Mouse (Mus musculus) neural tube, embryonic 12.5 days (tissue): Measurements from ENCODE around the gene Dtd1. TPM values are rescaled to one million over a fixed set of nuclear protein-coding genes. Genes with fewer than 3 reads are reported as not detected.

Experiments used
- ATAC-seq: fragments of 200-750 bp; cut with Nextera tagmentation; 2 replicates; pipeline ENCODE4 v1.8.0; 2017; ENCODE audit warnings: low read depth, mild to moderate bottlenecking, moderate TSS enrichment, moderate library complexity; ENCODE audit not compliant: low FRiP score
- H3K27ac ChIP-seq: fragments of 300-500 bp; sonication (generic); 2 replicates; pipeline ENCODE4 v1.5.1; 2016
- H3K27me3 ChIP-seq: fragments of 300-500 bp; sonication (generic); replicated peaks from 2 replicates; pipeline ENCODE4 v1.6.1; 2016; ENCODE audit warnings: mild to moderate bottlenecking
- H3K36me3 ChIP-seq: fragments of 300-500 bp; sonication (generic); 2 replicates; pipeline ENCODE4 v1.6.1; 2016; ENCODE audit warnings: mild to moderate bottlenecking
- H3K4me1 ChIP-seq: fragments of 300-500 bp; sonication (generic); 2 replicates; pipeline ENCODE4 v1.6.1; 2016
- H3K4me2 ChIP-seq: fragments of 300-500 bp; sonication (generic); replicated peaks from 2 replicates; pipeline ENCODE4 v1.6.1; 2016; ENCODE audit warnings: mild to moderate bottlenecking
- H3K4me3 ChIP-seq: fragments of 300-500 bp; sonication (generic); 2 replicates; pipeline ENCODE4 v1.5.1; 2016
- H3K9ac ChIP-seq: fragments of 300-500 bp; sonication (generic); 2 replicates; pipeline ENCODE4 v1.6.1; 2016; ENCODE audit warnings: mild to moderate bottlenecking
- H3K9me3 ChIP-seq: fragments of 300-500 bp; sonication (generic); 2 replicates; pipeline ENCODE4 v1.6.1; 2016; ENCODE audit warnings: mild to moderate bottlenecking
- WGBS: fragments of 180-500 bp; shearing (Covaris S2); methylation state at CpG from one replicate; pipeline ENCODE4 v1.1.7; 2016; 5-methylcytosine and 5-hydroxymethylcytosine counted together
- polyA plus RNA-seq: library from polyadenylated mRNA; unstranded; fragments of >200 nt; fragmentation: Nextera tagmentation; extraction: Ambion mirVana; gene quantifications from 2 replicates; pipeline ENCODE4 v1.2.1, GENCODE M21; 2016

The Dtd1 gene
- polyA plus RNA-seq, 1 experiment from 2014 or later: 42.7 TPM

DNA sequence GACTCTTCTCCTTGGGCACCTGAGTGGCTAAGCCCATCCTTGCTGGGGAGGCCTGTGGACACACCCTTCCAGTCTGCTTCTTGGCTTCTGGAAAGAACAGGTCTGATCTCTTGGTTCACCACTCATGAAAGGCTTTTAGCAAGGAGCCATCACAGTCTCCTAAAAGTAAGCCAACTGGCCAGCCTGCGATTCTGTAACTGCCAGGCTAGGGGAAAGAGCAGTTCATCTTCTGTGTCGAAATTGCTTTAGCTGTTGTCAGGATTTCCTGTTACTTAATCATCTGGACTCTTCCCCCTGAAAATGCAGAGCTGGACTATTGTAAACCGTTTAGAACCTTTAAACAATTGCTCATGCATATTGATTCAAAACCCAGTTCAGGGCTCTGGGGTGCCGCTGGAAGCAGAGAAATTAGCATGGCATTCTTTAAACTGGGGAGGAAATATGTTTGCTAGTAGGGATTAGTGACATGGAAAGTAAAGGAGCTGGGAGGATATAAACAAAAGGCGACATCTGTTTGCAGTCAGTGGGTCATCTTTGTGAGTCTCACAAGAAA, 120.8 kb downstream of the Dtd1 start:
- Histone ChIP-seq H3K4me1 (peaks cover 6% of the 10 kb centered on the region; the same call in 1 of the 2 replicates), H3K4me3 (no peak overlapping the region), H3K27ac (no peak overlapping the region), H3K9ac (no peak overlapping the region), H3K27me3 (no peaks in the 10 kb centered on the region), H3K9me3 (no peaks in the 10 kb centered on the region), H3K4me2 (no peak overlapping the region), H3K36me3 (no peaks in the 10 kb centered on the region)
- 33% methylated on average over 5 of the region's 5 CpGs for WGBS
- ATAC-seq: no peak

DNA sequence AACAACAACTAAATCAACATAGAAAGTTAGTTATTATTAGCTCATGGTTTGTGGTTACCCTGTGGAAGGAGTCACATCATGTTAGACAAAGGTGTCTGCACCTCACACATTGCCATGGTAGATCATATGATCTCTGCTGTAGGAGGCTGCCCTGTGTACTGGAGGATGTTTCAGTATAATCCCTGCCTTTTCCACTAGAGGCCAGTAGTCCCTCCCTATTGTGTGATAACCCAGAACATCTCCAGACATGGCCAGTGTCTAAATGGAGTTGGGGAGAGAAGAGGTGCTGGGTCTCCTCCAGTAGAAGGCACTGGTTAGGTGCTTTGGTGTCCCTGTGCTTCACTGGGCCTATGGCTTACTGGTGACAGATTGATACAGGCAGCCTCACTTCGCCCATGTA, 125.0 kb downstream of the Dtd1 start:
- no peak overlapping the region for H3K4me2 ChIP-seq
- no peak overlapping the region for H3K4me3 ChIP-seq
- H3K27me3 ChIP-seq: no peaks in the 10 kb centered on the region
- H3K4me1 ChIP-seq: peaks cover 6% of the 10 kb centered on the region; the same call in 1 of the 2 replicates
- H3K9ac ChIP-seq: no peak overlapping the region
- WGBS: 84% methylated on average over 1 of the region's 1 CpGs
- no peaks in the 10 kb centered on the region for H3K9me3 ChIP-seq
- H3K27ac ChIP-seq: no peak overlapping the region
- ATAC-seq: 0 out of 2 replicates have a peak, but pooled peaks have one; percentile 41
- no peaks in the 10 kb centered on the region for H3K36me3 ChIP-seq

DNA sequence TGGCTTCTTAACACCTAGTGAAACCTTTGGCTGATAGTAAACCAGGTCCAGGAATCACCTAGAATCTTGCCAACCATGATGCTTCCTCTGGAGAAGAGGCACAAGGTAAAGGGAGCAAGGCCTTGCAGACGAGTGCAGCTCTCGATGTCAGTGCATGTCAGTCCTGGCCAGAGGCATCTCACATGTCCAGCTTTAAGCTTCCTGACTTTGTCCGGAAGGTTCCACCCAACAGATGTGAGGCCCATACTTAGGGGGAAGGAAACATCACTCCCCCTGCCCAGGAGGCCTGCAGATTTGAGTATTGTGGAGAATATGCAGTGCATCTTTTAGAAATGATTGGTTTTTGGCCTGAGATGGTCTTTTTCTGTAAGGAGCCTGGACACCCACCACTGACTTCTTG, 127.4 kb downstream of the Dtd1 start:
- Histone ChIP-seq H3K36me3 (no peaks in the 10 kb centered on the region), H3K9me3 (no peaks in the 10 kb centered on the region), H3K4me1 (no peaks in the 10 kb centered on the region), H3K27ac (no peak overlapping the region), H3K4me3 (no peak overlapping the region), H3K9ac (no peak overlapping the region), H3K27me3 (no peaks in the 10 kb centered on the region), H3K4me2 (no peak overlapping the region)
- ATAC-seq: no peak
- WGBS: 90% methylated on average over 3 of the region's 3 CpGs

DNA sequence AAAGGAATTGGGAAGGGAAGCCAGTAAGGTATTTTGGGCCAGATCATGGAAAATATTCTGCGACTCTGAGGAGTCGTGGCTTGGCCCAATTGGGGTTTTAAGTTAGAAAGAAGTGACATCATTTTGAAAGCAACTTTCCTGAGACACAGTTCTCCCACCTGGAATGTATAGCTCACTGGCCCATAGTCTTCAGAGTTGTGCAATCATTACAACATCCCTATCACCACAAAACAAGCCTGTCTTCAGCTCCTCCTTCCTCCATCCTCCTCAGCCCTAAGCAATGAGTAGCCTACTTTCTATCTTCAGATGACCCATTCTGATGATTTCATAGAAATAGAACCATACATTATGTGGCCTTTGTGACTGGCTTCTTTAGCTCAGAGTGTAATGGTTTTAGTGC, 130.1 kb downstream of the Dtd1 start:
- WGBS: 90% methylated on average over 2 of the region's 2 CpGs
- H3K9ac ChIP-seq: no peak overlapping the region
- H3K4me3 ChIP-seq: no peak overlapping the region
- no peak for ATAC-seq
- no peaks in the 10 kb centered on the region for H3K4me1 ChIP-seq
- no peaks in the 10 kb centered on the region for H3K36me3 ChIP-seq
- no peaks in the 10 kb centered on the region for H3K9me3 ChIP-seq
- no peak overlapping the region for H3K4me2 ChIP-seq
- H3K27me3 ChIP-seq: no peaks in the 10 kb centered on the region
- no peak overlapping the region for H3K27ac ChIP-seq

DNA sequence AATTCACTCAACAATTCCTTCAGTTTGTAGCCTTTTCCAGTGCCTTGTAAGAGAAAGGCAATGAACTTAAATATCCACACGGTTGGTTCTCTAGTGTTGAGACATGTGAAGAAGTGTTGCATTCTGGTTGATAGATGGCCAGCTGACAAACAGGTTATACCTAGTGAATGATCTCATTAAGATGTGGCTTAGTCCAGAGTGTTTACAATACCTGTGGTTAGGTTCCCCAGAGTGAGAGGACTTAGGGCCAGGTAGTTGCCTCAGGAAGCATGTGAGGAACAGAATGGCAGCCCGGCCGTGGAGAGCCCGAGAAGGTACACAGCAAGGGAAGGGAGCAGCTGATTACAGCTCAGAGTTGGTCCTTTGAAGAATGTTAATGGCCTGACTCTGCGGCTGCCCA, 138.5 kb downstream of the Dtd1 start:
- Histone ChIP-seq H3K36me3 (no peaks in the 10 kb centered on the region), H3K27ac (no peak overlapping the region), H3K4me1 (no peaks in the 10 kb centered on the region), H3K9me3 (no peaks in the 10 kb centered on the region), H3K27me3 (no peaks in the 10 kb centered on the region), H3K4me3 (no peak overlapping the region), H3K4me2 (no peak overlapping the region), H3K9ac (no peak overlapping the region)
- 84% methylated on average over 5 of the region's 5 CpGs for WGBS
- no peak for ATAC-seq

DNA sequence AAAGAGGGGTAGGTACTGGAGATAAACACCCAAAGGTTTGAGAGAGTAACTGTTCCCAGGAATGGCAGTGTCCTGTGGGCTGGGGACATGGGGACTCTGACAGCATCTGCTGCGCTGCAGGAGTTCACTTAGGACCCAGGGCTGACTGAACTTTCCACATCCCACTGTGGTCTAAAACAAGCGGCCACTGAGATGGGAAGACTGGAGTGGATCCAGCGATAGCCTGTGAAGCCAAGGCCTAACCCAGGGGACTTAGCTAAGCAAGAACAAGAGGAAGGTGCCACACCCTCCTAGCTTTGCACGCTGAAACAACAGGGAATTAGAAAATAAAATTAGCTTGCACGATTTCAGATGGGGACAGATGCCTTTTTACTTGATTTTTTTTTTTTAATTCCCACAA, 138.9 kb downstream of the Dtd1 start:
- no peaks in the 10 kb centered on the region for H3K36me3 ChIP-seq
- no peak overlapping the region for H3K4me2 ChIP-seq
- no peak for ATAC-seq
- H3K4me1 ChIP-seq: no peaks in the 10 kb centered on the region
- H3K4me3 ChIP-seq: no peak overlapping the region
- WGBS: 85% methylated on average over 5 of the region's 5 CpGs
- H3K27ac ChIP-seq: no peak overlapping the region
- H3K27me3 ChIP-seq: no peaks in the 10 kb centered on the region
- no peaks in the 10 kb centered on the region for H3K9me3 ChIP-seq
- H3K9ac ChIP-seq: no peak overlapping the region

DNA sequence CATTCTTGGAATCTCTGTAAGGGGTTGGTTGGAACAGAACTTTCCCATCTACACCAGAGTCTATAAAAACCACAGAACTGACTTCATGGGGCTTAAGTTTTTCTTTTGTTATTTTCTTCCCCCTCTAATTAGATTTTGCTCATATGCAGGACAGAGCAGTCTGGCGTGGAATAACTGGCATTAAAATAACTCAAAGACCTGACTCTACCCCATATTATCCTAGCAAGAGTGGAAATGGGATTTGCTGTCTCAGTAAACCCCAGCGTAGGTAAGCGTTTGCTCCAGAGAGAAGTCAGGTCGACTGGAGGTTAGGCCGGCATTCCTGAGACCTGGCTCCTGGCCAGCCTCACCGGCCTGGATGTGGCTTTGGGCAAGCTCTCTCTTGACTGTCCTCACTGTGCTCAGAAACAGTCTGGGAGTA, 140.9 kb downstream of the Dtd1 start:
- H3K36me3 ChIP-seq: no peaks in the 10 kb centered on the region
- ATAC-seq: no peak
- 78% methylated on average over 6 of the region's 6 CpGs for WGBS

DNA sequence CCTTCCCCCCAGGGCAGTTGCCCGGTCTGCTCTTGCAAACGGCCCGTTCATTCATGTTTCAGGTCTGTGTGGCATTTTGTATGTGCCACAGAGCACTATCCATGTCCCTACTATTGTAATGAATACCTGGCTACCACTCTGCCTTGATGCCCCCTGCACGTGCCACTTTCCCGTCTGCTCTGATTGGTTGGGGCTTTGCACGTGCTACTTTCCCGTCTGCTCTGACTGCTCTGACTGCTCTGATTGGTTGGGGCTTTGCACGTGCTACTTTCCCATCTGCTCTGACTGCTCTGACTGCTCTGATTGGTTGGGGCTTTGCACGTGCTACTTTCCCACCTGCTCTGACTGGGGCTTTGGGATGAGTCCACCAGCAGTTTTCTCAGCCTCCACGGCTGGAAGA, 142.3 kb downstream of the Dtd1 start:
- H3K9ac ChIP-seq: no peak overlapping the region
- no peak overlapping the region for H3K4me2 ChIP-seq
- H3K27me3 ChIP-seq: no peaks in the 10 kb centered on the region
- H3K36me3 ChIP-seq: no peaks in the 10 kb centered on the region
- no peaks in the 10 kb centered on the region for H3K4me1 ChIP-seq
- no peak for ATAC-seq
- H3K27ac ChIP-seq: no peak overlapping the region
- no peaks in the 10 kb centered on the region for H3K9me3 ChIP-seq
- 84% methylated on average over 10 of the region's 10 CpGs for WGBS
- no peak overlapping the region for H3K4me3 ChIP-seq

More for the DNA sequence above, 140.9 kb downstream of the Dtd1 start:
- Histone ChIP-seq H3K4me3 (no peak overlapping the region), H3K9me3 (no peaks in the 10 kb centered on the region), H3K27ac (no peak overlapping the region), H3K4me1 (no peaks in the 10 kb centered on the region), H3K27me3 (no peaks in the 10 kb centered on the region), H3K4me2 (no peak overlapping the region), H3K9ac (no peak overlapping the region)

DNA sequence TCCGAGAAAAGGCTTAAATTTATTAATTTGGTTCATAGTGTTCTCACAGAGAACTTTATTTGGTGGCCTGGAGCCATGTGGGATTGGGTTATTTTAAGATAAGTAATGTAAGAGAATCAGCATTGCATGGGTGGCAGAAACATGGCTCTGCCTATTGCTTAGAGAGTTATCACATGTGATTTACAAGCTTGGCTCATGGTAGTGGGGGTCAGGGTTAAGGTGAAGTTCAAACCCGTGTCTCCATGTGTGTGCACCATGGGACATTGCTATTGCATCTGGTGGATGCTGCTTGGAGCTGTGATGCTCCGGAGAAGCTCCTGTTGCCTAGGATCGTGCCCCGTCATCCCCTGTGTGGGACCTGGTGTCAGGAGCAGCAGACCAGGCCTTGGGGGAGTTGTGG, 143.6 kb downstream of the Dtd1 start:
- Histone ChIP-seq H3K4me1 (no peaks in the 10 kb centered on the region), H3K9me3 (no peaks in the 10 kb centered on the region), H3K27ac (no peak overlapping the region), H3K27me3 (no peaks in the 10 kb centered on the region), H3K9ac (no peak overlapping the region), H3K4me2 (no peak overlapping the region), H3K4me3 (no peak overlapping the region), H3K36me3 (no peaks in the 10 kb centered on the region)
- 82% methylated on average over 5 of the region's 5 CpGs for WGBS
- ATAC-seq: no peak

DNA sequence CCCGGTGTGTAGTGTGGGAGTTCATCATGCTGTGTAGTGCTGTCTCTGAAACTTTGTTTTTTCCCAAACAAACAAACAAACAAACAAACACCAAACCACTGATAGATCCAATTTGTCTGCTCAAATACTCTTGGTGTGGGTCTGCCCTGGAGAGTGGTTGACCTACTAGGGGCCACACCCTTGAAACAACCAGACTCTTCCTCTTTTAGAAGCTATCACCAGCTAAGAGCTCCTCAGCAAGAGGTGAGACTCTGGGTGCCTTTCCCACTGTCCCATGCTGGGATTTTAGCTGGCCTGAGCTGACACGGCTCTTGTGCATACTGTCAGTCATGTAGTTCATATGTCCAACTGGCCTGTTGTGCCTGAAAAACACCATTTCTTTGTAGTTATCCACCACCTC, 145.6 kb downstream of the Dtd1 start:
- Histone ChIP-seq H3K36me3 (no peaks in the 10 kb centered on the region), H3K4me3 (no peak overlapping the region), H3K4me2 (no peak overlapping the region), H3K9me3 (no peaks in the 10 kb centered on the region), H3K27me3 (no peaks in the 10 kb centered on the region), H3K4me1 (no peaks in the 10 kb centered on the region), H3K9ac (no peak overlapping the region), H3K27ac (no peak overlapping the region)
- WGBS: 94% methylated on average over 2 of the region's 2 CpGs
- no peak for ATAC-seq

DNA sequence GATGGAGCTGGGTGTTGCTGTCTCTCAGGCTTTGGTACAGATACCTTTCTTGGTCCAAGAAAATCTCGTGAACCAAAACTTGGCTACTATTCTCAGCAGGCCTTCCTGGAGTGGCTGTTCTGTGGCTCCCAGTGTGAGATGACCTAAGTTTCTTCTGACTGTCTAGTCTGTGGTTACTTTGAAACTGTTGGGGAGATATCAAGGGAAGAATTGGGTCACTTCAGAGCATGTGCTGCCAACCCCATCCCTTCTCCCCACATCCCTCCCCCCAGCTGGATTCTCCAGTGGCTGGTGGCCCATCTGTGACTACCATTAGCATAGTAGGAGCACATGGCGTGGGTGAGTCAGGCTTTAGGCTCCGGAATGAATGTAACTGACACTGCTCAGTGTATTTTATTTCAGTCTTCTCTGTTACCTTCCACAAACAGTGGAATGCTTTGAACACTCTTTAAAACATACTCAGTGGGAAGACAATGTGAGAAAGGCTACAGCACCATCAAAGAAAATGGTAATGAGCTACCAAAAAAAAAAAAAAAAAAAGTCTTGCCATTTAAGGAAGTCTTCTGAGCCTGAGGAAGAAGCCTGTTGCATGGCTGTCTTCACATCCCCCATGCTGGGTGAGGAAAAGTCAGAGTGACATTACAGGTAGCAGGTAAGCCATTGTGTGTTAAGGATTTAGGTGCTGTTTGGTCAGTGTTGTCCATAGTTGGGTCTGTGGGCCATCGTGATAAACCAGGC, 146.5 kb downstream of the Dtd1 start:
- Histone ChIP-seq H3K9me3 (no peaks in the 10 kb centered on the region), H3K27ac (no peak overlapping the region)
- WGBS: 66% methylated on average over 4 of the region's 4 CpGs

DNA sequence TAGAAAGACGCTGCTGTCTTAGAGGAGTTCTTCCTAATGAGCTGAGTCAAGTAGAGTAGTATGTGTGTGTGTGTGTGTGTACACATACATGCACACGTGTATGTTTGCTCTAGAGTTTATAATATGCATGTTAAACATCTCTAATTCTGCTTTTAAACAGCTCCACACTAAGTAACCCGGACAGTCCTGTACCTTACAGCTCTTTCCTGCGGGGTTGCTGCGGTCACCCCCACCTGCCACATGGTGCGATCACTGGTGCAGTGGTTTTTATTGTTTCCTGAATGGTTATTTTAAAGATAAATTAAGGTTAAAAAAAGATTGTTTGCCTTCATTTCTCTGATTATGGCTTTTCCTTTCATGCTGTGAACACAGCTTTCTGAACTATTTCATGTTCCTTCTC, 153.9 kb downstream of the Dtd1 start:
- Histone ChIP-seq H3K4me2 (no peak overlapping the region), H3K27me3 (no peaks in the 10 kb centered on the region), H3K9ac (no peak overlapping the region), H3K4me1 (no peaks in the 10 kb centered on the region), H3K27ac (no peak overlapping the region), H3K4me3 (no peak overlapping the region), H3K9me3 (no peaks in the 10 kb centered on the region), H3K36me3 (no peaks in the 10 kb centered on the region)
- 81% methylated on average over 6 of the region's 6 CpGs for WGBS
- ATAC-seq: no peak

More for the DNA sequence above, 146.5 kb downstream of the Dtd1 start:
- Histone ChIP-seq H3K4me2 (no peak overlapping the region), H3K4me3 (no peak overlapping the region), H3K36me3 (no peaks in the 10 kb centered on the region), H3K4me1 (no peaks in the 10 kb centered on the region), H3K27me3 (no peaks in the 10 kb centered on the region), H3K9ac (no peak overlapping the region)
- no peak for ATAC-seq

DNA sequence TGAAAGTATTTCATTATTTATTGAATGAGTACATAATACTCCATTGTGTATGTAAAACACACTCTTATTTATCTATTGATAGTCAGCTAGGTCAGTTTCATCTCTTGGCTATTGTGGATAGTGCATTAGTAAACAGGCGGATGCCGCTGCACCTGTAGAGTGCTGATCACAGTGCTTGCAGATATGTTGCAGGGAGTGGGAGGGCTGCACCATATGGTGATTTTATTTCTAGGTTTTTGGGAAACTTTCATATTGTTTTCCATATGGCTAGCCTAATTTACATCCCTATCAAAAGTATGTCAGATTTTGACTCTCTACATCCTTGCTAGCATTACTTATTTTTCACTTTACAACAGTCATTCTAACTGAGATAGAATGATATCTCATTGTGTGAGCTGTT, 155.3 kb downstream of the Dtd1 start:
- Histone ChIP-seq H3K27me3 (no peaks in the 10 kb centered on the region), H3K9ac (no peak overlapping the region), H3K4me3 (no peak overlapping the region), H3K4me2 (no peak overlapping the region), H3K9me3 (no peaks in the 10 kb centered on the region), H3K36me3 (no peaks in the 10 kb centered on the region), H3K4me1 (no peaks in the 10 kb centered on the region), H3K27ac (no peak overlapping the region)
- 95% methylated on average over 2 of the region's 2 CpGs for WGBS
- no peak for ATAC-seq
